Mouse (Mus musculus) spleen, postnatal 14 days (tissue): ENCODE data around the gene Txndc9.

Experiments
- DNase-seq, 2 experiments: peaks; one replicate each; pipeline ENCODE4 v3.0.0; 2021 to 2022; ENCODE audit warnings: low spot score in 2 of 2

The Txndc9 gene

DNA sequence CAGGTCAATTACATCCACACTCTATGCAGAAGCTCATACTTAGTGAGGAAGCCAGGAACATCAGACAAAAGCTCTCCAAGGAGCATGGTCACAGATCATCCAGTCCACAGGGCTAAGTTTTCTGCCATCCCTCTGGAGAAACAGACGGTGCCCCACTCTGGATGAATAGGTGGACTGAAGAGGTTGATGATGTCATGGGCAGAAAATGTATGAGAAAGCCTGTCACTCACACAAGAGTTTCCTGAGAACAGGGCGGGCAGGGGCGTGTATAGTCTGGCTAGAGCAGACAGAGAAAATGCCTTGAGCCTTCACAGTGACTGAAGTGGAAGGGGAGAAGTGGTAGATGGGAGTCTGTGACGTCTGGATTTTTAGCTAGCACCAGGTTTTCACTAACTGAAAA is 26.2 kb downstream of the Txndc9 start:
- no peak for DNase-seq

DNA sequence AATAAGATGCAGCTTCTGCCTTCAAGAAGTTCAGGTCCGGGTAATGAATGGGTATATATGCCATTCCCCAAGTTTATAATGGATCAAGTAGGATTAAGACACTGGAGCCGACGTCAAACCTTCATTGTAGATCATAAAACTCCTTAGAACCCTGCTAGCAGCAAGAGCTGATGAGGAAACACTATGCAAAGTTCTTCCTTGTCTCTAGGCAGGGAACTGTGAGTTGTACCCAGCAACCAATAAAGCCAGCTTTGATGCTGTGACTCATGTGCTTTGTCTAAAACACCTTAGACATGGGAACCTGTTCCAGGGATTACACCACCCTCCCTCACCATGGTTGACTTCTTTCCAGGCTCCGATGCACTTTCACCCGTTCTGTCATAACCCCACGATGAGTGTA is 28.9 kb downstream of the Txndc9 start:
- DNase-seq: no peak

DNA sequence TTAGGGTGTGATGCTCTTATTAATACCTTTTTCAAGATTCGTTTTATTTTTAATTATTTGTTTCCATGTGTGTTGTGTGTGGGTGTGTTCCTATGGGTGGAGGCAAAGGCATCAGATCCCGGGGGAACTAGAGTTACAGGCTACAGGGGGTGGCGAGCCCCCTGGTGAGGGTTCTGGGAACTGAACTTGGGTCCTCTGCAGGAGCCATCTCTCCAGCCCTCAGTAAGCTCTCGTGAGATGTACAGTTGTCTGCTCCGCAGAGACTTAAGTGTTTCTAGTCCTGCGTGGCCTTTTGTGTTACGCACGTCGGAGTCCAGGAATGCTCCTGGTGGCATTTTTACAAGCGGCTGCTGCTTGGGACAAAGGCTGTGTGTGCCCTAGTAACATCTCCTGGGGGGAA is 32.1 kb downstream of the Txndc9 start:
- no peak for DNase-seq

DNA sequence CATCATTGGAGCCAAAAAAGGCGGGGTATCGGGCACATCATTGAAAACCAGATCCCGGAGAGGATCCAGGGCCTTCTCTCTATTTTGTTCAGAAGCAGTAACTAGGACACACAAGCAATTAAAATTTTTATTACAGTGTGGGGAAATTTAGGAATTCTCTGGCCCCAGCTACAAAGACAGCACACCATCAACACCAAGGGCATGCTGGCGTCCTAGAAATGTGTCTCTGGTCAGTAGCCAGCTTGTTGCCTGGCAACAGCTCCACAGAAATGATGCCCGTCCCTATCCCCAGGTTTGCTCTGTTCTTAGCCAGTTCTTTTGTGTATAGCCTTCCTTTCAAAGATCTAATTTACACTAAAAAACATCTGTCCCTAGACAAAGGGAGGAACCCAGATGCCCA is 38.2 kb downstream of the Txndc9 start:
- DNase-seq: no peak

DNA sequence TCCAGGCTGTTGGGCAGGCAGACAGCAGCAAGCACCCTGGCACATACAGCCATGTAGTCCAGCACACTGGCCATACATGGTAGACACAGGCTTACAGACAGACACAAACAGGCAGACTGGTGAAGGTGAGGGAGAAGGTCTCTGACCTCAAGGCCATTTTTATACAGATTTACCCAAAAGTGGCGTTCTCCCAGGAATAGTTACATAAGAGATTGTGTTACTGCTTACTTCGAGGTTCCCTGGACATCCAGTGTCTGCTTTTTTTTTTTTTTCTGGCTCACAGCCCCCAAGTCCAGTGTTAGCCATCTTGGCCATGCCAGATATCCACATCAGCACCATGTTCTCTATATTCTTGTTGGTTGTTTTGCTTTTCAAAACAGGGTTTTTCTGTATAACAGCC is 39.2 kb downstream of the Txndc9 start:
- DNase-seq: no peak

DNA sequence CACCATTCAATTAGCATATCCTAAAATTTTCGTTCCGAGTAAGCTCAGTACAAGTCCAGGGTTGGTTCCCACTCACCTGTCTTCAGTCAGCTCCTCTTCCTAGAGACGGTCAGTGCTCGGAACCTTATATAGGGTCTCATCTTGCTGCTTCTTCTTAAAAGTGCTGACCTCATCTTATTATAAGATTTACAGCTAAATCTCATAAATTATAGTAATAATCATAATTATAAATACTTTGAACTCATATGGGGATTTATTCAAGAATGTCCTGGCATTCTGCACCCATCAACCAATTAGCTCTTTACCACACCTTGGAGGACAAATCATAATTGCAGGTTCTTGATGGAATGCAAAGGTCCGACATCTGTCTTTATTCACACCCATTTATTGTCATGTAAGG is 40.0 kb downstream of the Txndc9 start, which contains the start of gene Lyg1:
Lyg1 (minus strand) TSS at position 101 of the 400 bp plus-strand sequence.
- no peak for DNase-seq

DNA sequence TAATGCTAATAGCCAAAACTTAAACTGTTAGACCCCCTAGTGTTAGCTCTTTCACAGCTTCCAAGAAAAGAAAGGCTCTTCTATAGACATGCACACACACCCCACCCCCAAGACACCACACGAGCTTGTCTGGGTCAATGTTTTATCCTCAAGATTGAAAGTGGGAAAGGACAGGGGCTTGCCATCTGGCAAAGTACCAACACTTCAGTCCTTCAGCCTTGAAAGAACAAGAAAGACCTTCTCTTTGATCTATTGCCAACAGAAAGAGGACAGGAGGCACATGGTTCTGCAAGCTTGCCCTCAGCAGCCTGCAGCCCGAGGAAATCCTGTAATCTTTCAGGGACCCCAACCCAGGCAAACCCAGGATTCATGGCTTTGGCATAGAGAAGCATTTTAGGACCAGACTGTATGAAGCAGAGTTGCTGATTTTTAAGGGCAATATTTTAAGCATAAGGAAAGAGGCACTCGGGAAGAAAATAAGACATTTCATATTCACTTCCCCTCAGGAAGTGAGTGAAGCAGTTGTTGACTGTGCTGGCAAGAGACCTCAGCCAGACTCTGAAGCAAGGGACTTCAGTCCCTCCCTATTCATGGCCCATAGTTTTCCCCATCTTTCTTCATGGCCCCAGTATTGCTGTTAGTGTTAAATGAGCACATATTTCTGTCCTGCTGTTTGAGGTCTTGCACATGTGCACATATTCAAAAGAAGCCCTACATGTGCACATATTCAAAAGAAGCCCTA is 40.8 kb downstream of the Txndc9 start:
- no peak for DNase-seq

DNA sequence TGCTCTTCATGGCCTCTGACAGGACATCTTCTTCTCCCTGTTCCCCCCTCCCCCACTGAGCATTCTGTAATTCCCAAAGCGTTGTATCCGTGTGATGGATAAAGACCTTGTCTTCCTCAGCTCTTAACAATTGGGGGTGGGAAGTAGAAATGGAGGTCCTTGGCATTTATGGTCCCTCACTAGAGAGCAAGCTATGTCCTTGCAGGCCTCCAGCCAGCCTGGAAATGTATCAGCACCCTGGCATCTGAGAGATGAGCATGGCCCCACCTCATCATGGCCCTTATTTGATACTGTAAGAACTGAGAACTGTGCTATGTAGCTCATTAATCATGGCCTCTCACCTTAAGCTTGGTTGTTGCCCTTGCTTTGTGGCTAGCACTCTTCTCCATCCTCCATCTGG is 42.4 kb downstream of the Txndc9 start:
- no peak for DNase-seq

DNA sequence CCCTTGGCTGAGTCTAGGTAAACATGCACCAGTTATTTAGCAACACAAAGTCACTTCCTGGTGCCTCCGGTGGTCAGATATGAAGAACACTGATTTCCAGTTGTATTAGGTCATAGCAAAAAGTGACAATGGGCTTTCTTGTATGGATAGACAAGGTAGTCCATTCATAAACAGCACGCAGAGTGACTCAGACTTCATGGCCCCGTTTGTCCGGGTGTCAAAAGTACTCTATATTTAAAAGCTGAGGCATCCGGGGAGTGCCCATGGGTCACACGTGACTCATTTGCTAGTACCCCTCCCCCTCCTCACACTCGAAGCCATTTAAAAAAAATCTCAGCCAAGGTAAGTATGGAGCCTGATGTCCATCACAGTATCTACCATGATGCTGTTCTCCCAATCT is 42.9 kb downstream of the Txndc9 start:
- DNase-seq: no peak

DNA sequence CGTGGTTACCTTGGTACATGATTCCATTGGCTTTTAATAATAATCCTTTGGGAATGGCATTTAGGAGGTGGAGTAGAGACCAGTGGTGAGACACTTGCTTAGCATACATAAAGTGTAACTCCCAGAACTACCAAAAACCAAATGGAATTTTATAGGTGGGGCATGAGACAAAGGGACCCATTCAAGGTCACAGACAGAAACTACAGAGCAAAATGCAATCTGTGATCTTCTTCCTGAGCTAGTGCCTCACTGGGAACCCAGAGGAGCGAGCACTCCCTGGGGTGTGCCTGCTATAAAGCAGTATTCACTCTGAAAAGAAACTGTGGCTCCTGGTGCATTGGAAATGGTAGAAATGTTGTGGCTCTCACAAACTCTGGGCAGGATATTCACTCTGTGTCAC is 48.8 kb downstream of the Txndc9 start:
- DNase-seq: no peak
